Mouse (Mus musculus): Measurements from ENCODE around the gene M6pr.

Gene M6pr

DNA sequence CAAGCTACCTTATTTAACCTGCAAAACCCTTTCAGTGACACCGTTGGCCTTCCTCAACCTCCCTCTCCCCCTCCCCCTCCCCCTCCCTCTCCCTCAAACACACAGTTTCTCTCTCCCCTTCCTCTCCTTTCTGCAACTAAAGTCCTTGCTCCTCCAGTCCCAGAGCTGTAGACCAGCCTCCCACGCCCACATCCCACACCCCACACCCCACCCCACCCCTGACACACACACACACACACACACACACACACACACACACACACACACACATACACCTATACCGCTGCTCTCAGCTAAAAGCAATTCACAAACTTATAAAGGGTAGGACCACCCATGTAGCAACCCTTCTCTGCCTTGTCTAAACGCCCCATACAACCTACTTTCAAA is 10.3 kb upstream of the M6pr start:
- DNase-seq (ENCODE audit: low read depth): no peak

DNA sequence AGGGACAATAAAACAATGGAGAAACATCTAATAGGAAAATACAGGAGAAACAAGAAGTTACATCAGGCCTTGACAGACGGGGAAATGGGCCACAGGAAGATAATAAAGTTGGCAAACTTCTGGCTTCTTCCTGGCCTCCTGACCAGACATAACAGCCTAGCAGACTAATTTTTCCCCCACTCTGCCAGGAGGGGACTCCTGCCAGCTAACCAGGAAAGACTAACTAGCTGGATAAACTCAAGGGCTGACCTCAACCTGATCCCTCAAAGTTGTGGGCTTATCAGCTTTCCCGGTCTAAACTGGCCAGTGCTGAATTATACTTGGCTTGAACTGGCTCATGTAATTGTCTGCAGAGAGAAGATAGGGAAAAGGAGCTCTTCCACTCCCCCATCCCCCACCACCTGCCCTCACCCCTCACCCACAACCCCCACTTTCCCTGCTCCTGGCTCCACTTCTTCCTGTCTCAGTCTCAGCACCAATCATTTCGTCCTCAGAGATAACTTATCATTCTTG is 8.8 kb upstream of the M6pr start:
- no peak for DNase-seq (ENCODE audit: low read depth)

GRCm38 (mm10) chr6:122302121-122302520 is 6.4 kb upstream of the M6pr start:
- no peak for DNase-seq (ENCODE audit: low read depth)

DNA sequence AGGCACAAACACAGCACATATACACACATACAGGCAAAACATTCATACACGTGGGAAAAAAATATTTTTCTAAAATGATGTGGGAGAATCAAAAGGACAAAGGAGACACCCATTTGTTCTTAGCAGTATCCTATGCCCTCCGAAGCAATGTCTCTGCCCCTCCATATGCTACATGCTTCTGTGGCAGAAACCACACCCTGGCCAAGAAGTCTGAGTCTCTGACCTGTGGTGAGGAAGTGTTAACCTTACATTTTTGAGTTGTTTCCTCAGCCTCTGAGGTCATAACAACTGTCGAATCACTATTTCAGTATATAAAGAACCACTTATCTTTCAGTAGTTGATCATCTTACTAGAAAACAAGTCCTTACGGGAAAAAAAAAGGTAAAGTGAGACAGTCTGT is 5.9 kb upstream of the M6pr start:
- no peak for DNase-seq (ENCODE audit: low read depth)

DNA sequence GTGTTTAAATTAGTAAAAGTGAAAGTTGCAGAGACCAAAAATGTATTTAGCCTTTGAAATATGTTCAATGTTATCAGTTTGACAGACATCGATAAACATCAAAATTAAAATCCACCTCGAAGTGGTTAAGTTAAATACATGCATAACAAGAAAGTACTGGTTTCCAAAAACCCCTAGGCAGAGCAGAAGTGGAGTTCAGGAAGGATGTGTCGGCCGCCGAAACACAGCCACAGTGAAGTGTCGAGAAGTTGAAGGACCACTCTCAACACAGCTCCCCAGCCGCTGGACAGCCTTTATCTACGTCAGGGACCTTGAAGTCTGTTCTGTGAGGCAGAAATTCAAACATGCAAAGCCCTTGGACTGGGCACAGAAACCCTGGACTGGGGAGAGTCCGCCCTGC is 5.0 kb upstream of the M6pr start:
- no peak for DNase-seq (ENCODE audit: low read depth)

GRCm38 (mm10) chr6:122304355-122304754 is 4.2 kb upstream of the M6pr start:
- DNase-seq (ENCODE audit: low read depth): peak; percentile 94

DNA sequence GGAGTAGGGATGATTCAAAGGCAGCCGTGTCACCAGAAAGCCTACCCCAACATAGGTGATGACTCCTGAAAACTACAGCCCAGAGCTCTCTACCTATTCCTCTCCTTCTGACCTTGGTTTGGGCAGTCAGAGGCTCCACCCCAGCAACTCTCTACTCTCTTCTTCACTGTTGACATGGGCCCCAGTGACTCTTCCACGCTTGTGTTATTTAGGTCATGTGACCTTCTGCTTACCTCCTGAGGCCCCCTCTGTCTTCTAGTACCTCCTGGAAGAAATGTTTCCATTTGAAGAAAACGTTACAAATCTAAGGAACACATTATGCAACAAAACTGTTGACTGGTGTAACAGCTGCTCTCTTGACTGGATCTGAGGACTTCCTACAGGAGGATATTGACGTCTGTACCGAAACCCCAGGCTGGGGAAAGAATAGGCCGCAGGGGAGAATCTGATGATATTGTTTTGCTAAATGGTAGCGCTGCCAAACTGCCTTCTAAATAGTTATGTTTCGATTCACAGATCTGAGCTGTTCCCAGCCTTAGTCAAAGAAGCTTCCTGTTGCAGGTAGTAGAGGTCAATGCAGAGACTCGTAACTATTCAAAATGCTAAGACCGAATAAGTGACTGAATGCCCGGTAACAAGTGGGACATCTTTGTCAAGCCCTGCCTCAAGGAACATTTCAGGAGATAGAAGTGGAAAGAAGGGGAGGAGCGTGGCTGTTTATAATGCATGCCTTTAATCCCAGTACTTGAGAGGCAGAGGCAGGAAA is 3.5 kb upstream of the M6pr start:
- DNase-seq (ENCODE audit: low read depth): no peak

DNA sequence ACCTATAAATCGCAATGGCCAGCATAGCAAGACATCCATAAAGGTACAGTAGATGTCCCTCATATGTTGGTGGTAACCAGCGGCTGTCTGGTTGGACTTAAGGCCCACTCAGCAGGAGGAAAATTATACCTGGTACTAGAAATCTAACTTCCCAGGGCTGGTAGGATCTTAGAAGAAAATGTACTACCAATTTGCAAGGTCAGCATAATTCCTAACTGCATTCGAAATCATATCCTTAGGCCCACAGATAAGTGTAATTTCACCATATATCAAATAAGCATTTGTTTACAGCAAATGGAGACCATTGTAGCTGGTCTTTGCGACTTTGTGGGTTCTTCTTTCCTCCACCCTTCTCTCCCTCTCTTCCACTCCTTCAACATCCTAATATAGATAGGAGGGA is 1.8 kb upstream of the M6pr start:
- DNase-seq (ENCODE audit: low read depth): no peak

DNA sequence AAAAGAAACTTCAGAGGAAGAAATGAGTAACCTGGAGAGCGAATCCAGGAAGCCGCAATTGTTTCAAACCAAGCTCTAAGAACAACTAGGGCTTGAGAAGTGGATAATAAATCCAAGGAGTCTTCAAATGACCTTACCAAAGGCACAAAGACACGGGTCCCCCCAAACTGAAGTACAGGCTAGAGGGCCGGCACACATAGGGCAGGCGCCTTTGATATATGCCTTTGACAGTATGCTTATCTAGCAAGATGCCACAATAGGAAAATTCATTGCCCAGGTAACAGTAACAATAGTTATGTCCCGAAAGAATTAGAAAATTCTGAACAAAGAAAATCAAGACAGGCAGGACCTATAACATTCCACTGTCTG is 400 bp upstream of the M6pr start:
- DNase-seq (ENCODE audit: low read depth): no peak

DNA sequence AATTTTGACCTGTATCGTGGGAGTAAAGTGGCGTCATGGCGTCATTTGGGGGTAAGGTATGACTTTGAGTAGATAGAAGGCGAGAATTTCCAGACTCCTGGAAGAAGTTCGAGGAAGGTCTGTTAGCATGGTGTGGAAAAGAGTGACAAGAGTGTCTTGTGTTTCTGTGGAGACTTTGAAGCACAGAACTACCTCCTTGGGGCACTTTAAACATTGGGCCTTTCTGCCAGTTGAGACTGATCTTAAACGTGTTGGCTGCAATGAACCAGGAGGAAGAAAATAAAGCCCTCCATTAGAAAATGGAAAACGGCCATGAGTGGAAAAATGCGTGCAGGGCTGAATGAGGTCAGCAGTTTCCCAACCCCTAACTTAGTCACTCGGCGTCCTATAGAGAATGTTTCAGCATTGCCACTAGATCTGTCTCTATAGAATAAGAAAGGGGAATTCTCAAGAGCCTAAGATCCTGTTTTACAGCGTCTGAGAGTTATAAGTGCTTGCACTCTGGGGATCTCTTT is 983 bp downstream of the M6pr start:
- peak; percentile 59 for DNase-seq (ENCODE audit: low read depth)

DNA sequence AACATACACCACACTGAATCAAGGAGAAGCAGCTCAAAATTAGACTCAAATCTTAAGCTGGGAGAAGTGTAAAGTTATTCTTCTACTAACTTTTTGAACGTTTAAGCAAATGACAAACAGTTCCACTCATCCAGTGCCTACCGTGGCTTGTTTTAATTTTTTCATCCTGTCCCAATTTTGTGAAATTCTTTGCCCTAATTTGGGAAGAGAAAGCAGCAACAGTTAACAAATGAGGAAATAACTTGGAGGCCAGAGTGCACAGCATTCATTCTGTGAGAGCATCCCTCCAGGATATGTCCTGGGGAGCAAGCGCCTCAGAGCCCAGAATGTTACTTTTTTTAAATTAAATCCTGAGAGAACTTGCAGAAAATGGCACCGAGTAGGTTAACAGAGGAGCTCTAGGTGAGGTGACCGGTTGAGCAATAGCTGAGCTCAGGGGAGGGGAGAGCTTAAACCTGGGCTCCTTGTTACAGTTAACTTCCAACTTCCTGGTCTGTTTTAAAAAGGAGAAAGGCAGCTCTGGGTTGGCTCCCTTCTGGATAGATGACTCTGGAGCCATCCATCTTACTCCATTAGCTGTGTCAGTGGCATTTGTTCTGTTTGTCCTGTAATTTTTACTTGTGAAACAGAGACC is 1.8 kb downstream of the M6pr start:
- DNase-seq (ENCODE audit: low read depth): no peak

DNA sequence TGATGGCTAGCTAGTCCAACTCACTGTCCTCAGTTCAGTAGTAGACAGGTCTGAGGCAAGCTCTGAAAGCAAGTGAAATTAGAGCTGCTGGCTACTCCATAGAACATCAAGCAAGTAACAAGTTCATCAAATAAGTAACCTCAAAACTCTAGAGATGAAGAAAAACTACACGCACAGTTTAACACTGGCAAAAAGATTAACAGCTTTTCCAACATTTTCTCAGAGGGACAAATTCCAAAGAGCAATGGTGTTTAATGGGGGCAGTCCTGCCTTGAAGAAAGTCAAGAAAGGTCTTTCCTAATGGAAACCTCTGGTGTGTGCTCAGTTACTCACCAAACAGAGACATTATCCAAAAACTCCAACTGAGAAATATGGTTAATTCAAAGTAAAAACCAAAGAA is 10.2 kb downstream of the M6pr start:
- DNase-seq (ENCODE audit: low read depth): no peak

- DNase-seq (ENCODE audit: low read depth): no peak
These were observed 16.9 kb downstream of the M6pr start for GRCm38 (mm10) chr6:122325361-122325975.

- DNase-seq (ENCODE audit: low read depth): no peak
These were observed 24.6 kb downstream of the M6pr start for GRCm38 (mm10) chr6:122333081-122333612.

GRCm38 (mm10) chr6:122334786-122335340 is 26.3 kb downstream of the M6pr start:
- no peak for DNase-seq (ENCODE audit: low read depth)

DNA sequence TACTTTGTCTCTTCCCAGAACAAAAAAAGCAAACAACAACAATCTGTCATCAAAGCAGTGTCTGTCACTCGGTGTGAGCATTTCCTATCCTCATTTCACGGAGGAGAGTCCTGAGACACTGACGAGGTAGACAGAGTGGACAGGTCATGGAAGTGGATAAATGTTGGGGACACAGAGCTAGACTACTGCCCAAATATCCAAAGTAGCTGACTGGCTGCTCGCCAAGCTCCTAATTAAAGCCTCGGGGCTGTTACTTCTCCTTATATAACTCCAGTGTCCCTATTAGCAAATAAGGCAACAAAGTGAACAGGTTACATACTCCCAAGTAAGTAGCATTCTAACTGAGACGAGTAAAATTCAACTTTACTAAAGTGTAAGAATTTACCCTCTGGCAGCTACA is 29.0 kb downstream of the M6pr start:
- DNase-seq (ENCODE audit: low read depth): no peak

GRCm38 (mm10) chr6:122339047-122339647 is 30.6 kb downstream of the M6pr start:
- peak; percentile 79 for DNase-seq (ENCODE audit: low read depth)

DNA sequence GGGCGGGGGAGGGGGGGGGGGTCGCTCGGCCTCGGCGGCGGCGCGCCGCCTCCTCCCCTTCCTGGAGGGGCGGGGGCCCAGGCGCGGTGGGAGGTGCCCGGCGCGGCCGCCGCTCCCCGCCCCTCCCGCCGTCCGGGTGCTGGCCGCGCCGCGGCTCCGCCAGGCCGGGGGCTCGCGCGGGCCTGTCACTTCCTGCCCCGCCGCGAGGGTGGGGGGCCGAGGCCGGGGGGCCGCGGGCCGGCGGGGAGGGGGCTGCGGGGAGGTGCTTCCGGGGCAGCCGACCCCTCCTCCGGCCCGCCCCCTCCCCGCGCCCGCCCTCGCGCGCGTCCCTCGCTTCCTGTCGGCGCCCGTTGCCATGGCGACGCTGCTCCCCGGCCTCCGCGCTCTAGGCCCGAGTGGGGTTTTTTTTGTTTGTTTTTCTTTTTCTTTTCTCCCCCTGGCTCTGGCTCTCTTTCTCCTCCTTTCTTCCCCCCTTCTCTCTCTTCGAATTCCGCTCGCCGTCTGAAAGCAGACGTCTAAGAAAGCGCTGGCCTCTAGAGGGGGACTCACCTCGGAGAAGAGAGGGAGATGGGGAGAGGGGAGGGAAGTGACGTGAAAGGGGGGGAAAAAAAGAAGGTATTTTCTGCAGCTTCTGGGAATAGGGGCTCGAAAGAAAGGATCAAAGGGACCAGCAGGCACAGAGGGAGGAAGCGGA is 31.3 kb downstream of the M6pr start:
- DNase-seq (ENCODE audit: low read depth): peak; percentile 95

- peak; percentile 65 for DNase-seq (ENCODE audit: low read depth)
These were observed 32.0 kb downstream of the M6pr start, which contains the start of gene Phc1 for GRCm38 (mm10) chr6:122340349-122341000. Gene Phc1 (minus strand): TSS chr6:122340561.

DNA sequence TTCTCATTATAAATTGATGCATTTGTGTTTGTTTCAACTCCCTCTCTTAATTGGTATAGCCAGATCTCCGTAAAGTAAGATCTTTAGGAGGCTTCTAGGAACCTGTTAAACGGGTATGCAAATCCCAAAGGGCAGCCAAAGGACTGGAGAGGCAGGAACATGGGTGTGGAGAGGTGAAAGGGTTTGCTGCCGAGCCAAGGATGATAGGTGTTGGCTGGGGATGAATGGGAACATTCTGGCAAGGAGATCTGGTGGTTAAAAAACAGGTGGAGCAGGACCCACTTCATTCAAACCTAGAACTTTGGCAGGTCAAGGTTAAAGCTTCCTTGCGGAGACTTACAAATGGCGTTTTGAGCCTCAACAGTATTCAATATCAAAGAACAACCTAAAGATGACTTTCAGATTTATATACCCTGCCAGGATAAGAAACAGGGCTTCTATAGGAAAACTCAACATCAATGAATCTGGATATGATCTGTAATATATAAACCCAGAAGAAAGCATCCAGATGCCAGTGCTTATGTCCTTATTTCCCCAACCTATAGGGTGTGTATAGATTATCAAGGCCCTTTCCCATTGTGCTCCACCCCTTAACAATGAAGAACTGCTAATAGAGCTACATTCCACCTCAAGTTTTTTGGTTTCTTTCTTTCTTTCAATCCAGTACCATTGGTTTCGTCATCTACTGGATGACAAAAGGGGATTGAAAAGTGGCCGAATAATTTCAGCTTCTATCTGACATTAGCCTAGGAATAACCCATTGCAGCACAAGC is 32.7 kb downstream of the M6pr start:
- DNase-seq (ENCODE audit: low read depth): no peak

Data from NIH3T3 (cell line).